Mouse (Mus musculus) layer of hippocampus, adult 11-12 months (tissue): ENCODE results near the gene Slc11a1.
"Not testable (repeated sequence)": the region's sequence is repeated elsewhere in the genome, so short reads cannot be mapped to it uniquely, and the experiment has no call there.

Source experiments
- DNase-seq: peaks from one replicate; pipeline ENCODE4 v3.0.0; 2022; ENCODE audit warnings: low spot score

Gene Slc11a1

DNA sequence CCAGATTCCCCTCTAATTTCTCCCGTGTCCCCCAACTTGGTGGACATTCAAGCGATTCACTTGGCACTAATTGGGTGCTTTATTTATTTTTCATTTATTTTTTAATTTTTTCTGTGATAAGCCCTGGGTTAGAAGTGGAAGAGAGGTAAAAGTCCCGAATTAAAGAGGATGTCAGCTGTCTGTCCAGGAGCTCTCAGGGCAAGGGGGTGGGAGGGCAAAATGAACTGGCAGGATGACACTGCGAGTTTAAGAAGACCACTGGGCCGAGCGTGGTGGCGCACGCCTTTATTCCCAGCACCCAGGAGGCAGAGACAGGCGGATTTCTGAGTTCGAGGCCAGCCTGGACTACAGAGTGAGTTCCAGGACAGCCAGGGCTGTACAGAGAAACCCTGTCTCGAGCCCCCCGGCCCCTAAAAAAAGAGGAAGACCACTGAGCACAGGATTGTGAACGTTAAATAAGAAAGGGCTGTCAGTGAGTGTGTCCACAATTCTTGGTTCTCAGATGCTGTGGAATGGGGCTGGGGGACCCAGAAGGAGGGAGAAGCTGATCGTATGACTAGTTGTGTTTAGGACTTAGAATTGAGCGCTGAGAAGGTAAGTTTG is 12.5 kb downstream of the Slc11a1 start:
- no peak for DNase-seq

- DNase-seq, result no peak
Measured at GRCm38 (mm10) chr1:74388398-74388920, 13.5 kb downstream of the Slc11a1 start.

- DNase-seq, result no peak
Measured at GRCm38 (mm10) chr1:74389831-74390286, 14.9 kb downstream of the Slc11a1 start.

DNA sequence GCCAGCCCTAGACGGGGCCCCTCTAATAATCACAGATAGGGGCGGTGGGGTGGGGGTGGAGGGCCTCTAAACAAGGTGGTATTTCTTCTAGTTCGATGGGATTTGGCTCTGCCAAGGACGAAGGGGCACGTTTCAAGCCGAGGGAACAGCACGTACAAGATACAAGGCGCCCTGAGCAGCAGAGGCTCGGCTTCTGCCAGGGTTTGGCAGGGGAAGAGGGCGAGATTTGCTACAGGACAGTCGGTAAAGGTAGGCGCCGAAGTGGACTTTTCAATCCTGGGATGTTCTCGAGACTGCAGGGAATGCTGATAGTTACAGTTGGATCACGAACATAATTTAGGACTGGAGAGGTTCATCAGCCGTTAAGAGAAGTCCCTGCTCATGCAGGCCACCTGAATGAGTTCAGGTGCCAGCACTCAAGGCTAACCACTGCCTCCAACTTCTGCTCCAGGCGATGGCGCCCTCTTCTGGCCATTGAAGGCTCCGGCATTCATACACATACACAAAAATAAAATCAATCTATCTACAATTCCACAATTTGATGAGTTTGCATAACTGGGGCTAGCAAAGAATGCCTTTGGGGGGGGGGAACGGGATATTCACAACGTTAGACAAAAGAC is 15.4 kb downstream of the Slc11a1 start:
- DNase-seq, result no peak

DNA sequence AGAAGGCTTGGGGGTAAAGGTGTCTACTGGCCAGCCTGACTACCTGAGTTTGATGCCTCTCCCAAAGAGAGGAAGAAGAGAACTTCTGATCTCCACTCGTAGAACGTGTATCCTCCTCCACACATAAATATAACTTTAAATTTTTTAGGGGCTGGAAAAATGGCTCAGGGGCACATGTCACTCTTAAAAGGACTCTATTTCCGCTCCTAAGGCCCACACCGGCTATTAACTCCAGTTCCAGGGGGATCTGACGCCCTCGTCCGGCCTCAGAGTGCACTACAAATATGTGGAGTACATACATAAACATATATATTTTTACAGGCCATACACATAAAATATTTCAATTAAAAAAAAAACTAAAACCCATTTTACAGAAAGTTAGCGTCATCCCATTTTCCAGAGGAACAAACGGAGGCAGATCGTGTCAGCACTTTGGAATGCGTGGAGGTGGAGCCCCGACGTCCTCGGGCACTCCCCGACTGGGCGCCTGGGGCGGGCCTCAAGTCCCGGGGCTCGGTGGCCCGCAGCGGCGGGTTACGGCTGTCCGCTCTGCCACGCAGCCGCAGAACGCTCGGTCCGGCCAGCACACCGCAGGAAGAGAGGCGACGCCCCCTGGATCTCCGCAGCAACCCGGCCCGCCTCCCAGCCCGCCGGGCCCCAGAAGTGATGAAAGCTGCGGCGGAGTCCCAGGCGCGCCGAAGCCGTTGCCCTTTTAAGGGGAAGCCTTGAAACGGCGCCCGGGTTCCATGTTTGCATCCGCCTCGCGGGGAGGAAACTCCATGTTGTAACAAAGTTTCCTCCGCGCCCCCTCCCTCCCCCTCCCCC is 16.1 kb downstream of the Slc11a1 start, which contains the start of gene Ctdsp1:
Gene Ctdsp1 (plus strand): TSS at position 586 of the 825 bp plus-strand sequence.
- peak; percentile 96 for DNase-seq

GRCm38 (mm10) chr1:74391844-74392441 is 16.9 kb downstream of the Slc11a1 start:
- peak; percentile 57 for DNase-seq

DNA sequence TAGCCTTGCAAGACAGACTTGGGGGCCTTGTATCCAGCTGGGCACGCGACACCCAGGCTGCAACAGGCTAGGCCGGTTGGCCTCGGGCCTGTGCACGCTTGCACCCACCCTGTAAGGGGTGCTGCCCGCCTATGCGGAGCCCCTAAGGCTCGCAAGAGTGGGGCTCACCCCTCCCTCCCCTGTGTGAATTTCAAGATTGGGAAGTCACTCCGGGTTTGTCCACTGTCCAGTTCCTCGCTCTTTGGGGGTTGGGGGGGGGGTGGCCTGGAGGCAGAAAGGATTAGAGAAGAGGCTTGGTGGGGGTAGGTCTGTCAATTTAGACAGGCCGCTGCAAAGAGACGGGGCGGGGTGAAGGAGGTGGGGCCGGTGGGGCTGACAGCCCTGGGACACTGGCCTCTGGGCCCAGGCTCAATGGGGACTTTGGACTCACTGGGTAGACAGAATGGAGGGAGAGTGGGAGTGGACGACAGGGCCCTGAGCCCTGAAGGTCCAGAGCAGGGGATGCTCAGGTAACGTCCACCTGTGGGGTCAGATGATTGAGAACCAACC is 17.5 kb downstream of the Slc11a1 start:
- DNase-seq, result no peak

DNA sequence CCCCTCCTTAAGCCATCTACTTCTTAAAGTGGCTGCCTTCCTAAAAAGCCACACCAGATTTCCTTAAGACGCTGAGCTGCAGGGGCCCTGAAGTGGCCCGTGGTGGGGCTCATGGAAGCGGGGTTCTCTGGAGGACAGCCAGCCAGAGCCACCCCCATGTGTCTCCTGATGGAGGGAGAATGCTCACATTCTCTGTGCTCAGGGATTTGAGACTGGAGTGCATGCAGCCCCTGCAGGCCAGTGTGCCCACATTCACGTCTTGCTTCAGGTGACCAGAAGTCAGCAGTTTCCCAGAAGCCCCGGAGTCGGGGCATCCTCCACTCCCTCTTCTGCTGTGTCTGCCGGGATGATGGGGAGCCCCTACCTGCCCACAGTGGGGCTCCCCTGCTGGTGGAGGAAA is 18.0 kb downstream of the Slc11a1 start:
- DNase-seq, result no peak

- DNase-seq, result no peak
Measured at GRCm38 (mm10) chr1:74393697-74394096, 18.7 kb downstream of the Slc11a1 start.

GRCm38 (mm10) chr1:74394311-74394710 is 19.3 kb downstream of the Slc11a1 start:
- DNase-seq, result no peak

DNA sequence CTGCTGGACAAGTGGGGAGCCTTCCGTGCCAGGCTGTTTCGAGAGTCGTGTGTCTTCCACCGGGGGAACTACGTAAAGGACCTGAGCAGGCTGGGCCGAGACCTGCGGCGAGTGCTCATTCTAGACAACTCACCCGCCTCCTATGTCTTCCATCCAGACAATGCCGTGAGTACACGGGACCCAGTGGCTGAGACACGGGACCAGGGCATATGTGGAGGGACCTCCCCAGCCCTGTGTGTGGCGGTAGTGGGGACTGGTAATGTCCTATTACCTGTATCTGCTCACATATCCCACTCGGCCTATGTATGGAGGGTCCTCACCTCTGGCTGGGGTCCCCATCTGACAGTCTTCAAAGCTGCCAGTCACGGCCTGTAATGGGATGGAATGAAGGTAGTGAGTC is 19.9 kb downstream of the Slc11a1 start:
- no peak for DNase-seq

DNA sequence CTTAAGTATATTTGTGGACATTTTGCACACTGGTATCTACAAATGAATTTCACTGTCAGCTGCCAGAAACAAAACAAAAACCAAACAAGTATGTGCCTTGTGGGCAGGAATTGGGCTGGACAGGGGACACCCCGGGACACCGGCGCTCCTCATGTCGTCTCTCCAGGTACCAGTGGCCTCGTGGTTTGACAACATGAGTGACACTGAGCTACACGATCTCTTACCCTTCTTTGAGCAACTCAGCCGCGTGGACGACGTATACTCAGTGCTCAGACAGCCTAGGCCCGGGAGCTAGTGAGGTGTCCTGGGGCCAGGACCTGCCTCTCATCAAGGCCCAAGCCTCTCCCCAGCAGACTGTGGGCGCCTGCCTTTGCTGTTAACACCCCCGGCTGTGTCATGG is 20.3 kb downstream of the Slc11a1 start:
- DNase-seq, result no peak

- not testable (repeated sequence) for DNase-seq
Measured at GRCm38 (mm10) chr1:74396456-74397222, 21.6 kb downstream of the Slc11a1 start.

DNA sequence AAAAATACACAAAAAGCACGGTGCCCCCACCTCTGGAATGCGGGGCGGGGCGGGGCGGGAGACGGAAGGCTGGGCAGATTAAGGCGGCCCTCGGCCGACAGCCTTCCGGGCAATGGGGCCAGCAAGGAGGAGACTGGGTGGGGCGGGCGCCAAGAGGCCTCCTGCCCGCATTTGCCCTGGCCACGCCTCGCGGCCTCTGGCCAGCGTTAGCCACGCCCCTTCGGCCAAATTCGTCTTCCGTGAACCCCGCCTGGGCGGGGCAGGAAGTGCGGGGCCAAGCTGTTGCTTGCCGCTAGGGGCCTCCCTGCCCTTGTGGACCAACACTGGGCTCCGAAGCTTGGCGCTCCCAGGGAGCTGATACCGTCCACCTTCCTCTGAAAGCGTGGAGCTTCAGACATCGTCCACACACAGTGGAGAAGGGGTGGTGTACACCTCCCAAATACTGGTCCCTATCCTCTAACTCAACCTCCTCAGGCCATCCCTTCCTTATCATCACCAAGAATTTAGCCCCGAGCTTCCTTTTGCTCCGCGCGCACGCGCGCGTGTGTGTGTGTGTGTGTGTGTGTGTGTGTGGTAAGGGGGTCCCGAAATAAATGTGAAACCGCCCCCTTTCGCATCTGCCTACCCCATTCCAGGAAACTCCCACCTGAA is 22.4 kb downstream of the Slc11a1 start:
- peak; percentile 95 for DNase-seq

DNA sequence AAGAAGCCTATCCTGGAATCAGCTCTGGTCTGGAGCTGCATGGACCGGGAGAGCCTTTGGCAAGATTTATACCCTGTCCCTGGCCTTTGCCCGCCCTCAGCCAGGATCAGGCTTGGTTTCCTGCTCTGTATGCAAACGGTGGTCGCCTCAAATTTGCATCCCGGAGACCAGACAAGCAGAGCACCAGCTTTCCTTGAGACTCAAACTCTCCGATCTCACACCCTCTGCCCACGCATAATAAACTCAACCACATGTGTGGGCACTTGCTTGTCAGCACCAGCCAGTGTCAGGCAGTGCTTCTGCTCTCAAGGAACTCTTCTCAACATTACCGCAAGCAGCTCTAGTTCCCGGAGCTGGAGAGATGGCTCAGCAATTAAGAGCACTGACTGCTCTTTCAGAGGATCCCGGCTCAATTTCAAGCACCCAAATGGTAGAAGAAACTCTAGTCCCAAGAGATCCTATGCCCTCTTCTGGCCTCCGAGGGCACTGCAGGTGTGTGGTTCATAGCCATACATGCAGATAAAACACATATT is 23.0 kb downstream of the Slc11a1 start:
- peak; percentile 73 for DNase-seq

- no peak for DNase-seq
Measured at GRCm38 (mm10) chr1:74400531-74400930, 25.5 kb downstream of the Slc11a1 start.

- no peak for DNase-seq
Measured at GRCm38 (mm10) chr1:74401015-74401702, 26.2 kb downstream of the Slc11a1 start.

GRCm38 (mm10) chr1:74404206-74404605 is 29.2 kb downstream of the Slc11a1 start:
- DNase-seq, result no peak

- no peak for DNase-seq
Measured at GRCm38 (mm10) chr1:74408589-74409504, 33.9 kb downstream of the Slc11a1 start, which contains the start of gene Vil1. Vil1 (plus strand) TSS chr1:74409376.
